Mouse (Mus musculus) telencephalon, adult 2 months (tissue): Measurements from ENCODE around the gene Fam83g.
A peak's percentile ranks its signal among the peaks of the same experiment; 100 is the strongest.

ENCODE experiments used
- DNase-seq: peaks from one replicate; pipeline ENCODE4 v3.0.0-alpha.2; 2011; ENCODE audit warnings: low read depth, low spot score

The Fam83g gene

GRCm38 (mm10) chr11:61715130-61715529 lies 31.2 kb downstream of the Fam83g start:
- DNase-seq, result no peak

GRCm38 (mm10) chr11:61717990-61718389 lies 34.1 kb downstream of the Fam83g start:
- no peak for DNase-seq

DNA sequence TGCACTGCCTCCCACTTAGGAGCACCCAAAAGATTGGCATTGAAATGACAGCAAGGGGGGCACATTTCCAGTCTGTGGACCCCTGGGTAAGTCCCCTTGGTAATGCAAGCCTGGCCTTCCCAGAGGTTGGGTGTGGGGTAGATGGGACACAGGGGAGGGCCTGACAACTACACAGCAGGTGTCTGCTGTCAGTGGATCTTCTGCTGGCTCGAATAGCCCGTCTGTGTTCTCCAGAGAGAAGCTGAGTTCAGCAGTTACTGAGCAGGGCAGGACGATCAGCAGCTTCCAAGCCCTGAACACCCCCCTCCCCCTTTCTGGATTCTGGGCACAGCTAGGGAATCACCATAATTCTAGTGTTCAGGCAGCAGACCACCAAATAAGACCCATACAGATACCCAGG lies 35.5 kb downstream of the Fam83g start:
- DNase-seq, result no peak

DNA sequence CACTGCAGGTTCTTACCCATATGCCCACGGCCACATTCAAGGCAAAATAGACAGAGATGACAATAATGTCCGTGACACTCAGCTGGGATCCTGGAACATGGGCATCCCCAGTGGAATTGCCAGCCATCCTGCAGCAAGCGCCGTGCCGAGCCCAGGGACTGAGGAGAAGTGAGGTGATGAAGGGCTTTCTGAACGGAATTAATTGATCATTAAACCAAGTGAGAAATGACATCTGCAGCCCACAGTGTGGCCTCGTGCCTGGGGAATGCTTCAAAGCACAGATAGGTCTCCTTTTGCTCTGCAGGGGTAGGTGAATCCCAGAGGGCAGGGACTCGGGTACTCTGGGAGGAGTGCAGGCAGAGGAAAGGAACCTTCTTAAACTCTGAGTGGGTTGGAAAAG lies 35.9 kb downstream of the Fam83g start:
- DNase-seq, result no peak

- DNase-seq, result no peak
Observed at GRCm38 (mm10) chr11:61720636-61721035, 36.7 kb downstream of the Fam83g start, which contains the start of gene Slc5a10. Gene Slc5a10 (minus strand): TSS chr11:61720826.

- no peak for DNase-seq
Observed at GRCm38 (mm10) chr11:61722077-61722476, 38.2 kb downstream of the Fam83g start.

DNA sequence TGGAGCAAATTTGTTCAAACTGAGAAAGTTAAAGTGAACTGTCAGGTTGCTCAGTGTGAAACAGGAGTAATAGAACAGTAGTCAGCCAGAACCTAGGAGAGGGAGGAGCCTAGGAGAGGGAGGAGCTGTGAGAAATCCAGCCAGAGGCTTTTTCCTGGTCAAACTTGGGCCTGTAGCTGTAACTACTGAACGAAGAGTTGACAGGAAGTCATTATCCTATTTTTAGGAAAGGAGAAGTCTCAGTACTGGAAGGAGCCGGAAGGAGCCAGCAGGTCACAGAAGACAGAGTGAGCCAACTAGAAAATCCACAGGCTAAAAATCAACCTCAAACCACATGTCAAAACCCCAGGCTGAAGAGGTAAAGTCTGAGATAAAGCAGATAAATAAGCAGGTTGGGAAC lies 44.1 kb downstream of the Fam83g start:
- peak; percentile 17 for DNase-seq

DNA sequence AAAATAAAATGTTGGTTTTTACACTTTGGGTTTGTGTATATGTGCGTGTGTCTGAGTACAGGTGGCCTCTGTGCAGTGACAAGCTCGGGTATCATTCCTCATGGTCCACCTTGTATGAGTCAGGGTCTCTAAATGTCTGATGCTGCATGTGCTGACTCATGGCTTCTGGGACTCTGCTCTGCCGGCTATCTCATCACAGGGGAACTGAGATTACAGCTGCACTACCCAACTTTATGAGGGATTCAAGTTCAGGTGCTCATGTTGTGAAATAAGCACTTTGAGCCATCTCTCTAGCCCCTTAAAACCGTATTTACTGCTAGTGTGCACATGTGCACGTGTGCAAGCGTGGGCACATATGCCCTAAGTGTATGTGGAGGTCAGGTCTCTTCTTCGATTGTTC lies 48.8 kb downstream of the Fam83g start:
- no peak for DNase-seq

- DNase-seq, result no peak
Observed at GRCm38 (mm10) chr11:61737290-61737689, 53.4 kb downstream of the Fam83g start.

DNA sequence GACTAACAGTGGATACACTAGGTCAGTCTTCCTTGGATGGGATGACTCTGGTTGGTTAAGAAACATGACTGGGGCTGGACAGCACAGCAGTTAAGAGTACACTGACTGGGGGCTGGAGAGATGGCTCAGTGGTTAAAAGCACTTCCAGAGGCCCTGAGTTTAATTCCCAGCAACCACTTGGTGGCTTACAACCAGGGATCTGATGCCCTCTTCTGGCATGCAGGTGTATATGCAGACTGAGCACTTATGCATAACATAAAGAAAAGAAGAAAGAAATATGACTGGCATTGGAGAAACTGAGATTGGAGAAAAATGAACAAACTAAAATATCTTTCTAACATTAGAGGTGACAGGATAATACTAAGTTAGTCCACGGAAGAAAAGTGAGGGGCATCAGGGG lies 56.6 kb downstream of the Fam83g start:
- DNase-seq, result no peak

- no peak for DNase-seq
Observed at GRCm38 (mm10) chr11:61743768-61744167, 59.9 kb downstream of the Fam83g start.

DNA sequence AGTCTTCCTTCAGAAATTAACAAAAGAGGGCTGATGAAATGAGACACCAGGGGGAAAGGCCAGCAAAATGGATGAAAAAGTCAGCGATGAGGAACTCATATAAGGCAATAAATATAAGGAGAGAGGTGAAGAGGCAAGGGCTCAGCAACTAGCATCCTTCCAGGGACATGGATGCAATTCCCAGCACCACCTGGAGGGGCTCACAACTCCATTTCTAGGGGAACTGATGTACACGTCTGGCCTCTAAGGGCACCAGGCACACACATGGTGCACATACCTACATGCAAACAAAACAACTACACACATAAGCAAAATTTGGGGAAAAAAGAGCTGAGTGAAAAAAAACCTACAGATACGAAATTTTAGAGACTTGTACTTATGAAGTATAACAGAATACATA lies 60.6 kb downstream of the Fam83g start:
- no peak for DNase-seq

DNA sequence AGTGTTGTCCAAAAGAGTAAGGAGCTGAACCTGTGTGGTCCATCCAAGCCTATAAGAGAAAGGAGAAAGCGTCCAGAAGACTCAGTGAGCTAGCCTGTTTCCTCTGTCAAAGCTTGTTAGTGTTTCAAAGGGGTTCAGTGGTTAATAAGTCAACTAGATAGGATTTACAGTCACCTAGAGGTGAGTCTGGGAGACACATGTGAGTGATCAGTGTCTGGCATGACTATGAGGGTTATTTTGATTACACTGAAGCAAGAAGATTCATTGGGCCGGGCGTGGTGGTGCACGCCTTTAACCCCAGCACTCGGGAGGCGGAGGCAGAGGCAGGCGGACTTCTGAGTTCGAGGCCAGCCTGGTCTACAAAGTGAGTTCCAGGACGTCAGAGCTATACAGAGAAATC lies 61.9 kb downstream of the Fam83g start:
- no peak for DNase-seq

DNA sequence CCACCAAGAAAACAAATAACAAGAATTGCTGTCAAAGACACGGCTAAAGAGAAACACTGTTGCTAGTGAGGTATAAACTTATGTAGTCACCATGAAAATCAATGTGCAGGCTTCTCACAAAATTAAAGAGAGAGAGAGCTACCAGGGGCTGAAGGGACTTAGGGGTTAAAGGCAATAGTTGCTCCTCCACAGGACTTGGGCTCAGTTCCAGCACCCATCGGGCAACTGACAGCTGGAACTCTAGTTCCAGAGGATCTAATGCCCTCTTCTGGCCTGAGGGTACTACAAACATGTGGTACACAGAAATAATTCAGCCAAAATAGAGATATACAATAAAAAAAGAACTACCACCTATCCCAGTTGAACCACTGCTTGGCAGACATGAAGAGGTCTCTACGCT lies 63.3 kb downstream of the Fam83g start:
- no peak for DNase-seq

DNA sequence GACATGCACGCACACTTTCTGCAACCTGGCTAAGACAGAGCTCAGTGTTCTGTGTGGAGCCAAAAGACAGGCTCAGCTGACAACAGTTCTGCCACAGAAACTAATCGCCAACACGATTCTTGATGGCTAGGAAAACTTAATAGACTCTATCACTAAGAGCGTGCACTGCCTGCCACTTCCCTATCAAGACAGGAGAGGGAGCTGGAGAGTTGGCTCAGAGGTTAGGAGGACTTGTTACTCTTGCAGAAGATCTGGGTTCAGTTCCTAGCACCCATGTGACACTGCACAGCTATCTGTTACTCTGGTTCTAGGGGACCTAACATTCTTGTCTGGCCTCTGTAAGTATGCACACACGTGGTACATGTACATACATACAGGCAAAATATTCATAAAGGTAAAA lies 67.7 kb downstream of the Fam83g start:
- DNase-seq, result no peak

DNA sequence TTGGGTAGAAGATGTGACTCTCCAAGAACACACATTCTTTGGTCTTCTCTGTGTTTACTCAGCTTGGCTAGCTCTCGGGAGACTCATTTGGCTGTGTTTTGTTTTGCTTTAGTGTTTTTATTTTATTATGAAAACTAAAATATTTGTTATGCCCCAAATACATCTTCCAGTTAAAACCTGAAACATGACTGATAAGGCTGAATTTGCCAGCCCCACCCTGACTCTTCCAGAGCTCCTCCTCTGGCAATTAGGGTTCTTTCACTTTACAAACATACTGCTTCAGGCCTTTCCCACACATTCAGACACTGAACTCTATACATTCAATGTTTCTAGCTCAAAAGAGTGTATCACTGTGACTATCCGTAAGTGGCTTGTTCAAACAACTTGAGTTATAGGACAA lies 73.3 kb downstream of the Fam83g start:
- no peak for DNase-seq
